Mouse (Mus musculus) lung, adult 2 months (tissue): ENCODE data around the gene Prdx3.

Experiments
- CTCF ChIP-seq: fragments of 200-500 bp; IDR thresholded peaks from 2 replicates; pipeline ENCODE4 v1.5.1; 2011; ENCODE audit warnings: mild to moderate bottlenecking, low read length, control low read depth; ENCODE audit not compliant: insufficient read depth
- POLR2A ChIP-seq: fragments of 200-500 bp; IDR thresholded peaks from 2 replicates; pipeline ENCODE4 v1.6.1; 2011; ENCODE audit warnings: low read depth, mild to moderate bottlenecking, control low read depth, low read length, borderline replicate concordance; ENCODE audit errors: extremely low read depth

DNA sequence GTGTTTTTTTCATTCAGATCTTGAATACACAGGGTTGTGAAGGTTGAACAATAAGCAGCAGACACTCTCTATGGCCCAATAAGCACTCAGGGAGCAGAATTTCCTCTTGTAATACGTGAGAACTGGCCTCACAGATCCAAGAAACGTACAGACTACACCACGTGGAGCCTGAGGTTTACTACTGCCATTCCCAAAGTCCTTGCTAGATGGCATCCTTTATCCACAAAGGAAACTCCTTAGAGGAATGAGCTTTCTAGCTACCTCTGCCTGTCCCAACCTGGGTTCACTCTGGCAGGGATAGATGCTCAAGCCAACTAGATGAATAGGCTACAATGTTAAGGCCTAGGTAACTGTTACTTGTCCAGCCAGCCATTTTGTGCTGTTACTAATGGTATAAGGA is 8.8 kb upstream of the Prdx3 start:
- TF ChIP-seq CTCF, result peak; percentile 16; the same call in 1 of the 2 replicates
- TF ChIP-seq POLR2A, result no peak
